Mouse (Mus musculus) adrenal gland, postnatal 4 days (tissue): ENCODE measurements around the gene Slc41a3. TPM values are rescaled to one million over a fixed set of nuclear protein-coding genes. Genes with fewer than 3 reads are reported as not detected.

Experiments
- DNase-seq, 2 experiments: peaks; one replicate each; pipeline ENCODE4 v3.0.0; 2021 to 2022; ENCODE audit warnings: low spot score in 2 of 2, mixed read lengths in 2 of 2
- microRNA-seq: library from miRNA; unstranded; fragments of <30 nt; microRNA quantifications from one replicate; pipeline ENCODE4 v1.2.0, GENCODE M21; 2021
- total RNA-seq, 2 experiments: library from RNA; stranded (reverse); gene quantifications; 2 replicates each; pipeline ENCODE4 v1.2.3; 2021

Slc41a3 gene
- total RNA-seq, 2 experiments from 2014 or later = 20.3 to 22.2 TPM

DNA sequence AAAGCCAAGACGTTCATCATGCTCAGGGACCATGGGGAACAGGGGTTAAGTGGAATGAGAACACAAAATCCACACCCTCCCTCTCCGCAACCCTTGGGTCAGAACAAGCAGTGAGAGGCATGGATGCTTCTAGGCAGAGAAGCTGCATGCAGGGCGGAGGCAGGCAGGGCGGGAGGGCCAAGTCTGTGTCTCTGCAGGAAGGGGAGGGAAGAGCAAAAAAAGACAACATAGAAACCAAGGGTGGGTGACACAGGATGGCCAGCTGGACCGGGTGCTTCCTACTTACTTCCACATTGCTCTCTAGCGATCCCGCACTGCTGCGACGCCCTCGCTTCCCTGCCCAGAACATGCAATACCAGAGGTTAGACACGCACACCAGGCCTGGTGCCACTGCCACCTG, 59.2 kb downstream of the Slc41a3 start:
- no peak for DNase-seq

DNA sequence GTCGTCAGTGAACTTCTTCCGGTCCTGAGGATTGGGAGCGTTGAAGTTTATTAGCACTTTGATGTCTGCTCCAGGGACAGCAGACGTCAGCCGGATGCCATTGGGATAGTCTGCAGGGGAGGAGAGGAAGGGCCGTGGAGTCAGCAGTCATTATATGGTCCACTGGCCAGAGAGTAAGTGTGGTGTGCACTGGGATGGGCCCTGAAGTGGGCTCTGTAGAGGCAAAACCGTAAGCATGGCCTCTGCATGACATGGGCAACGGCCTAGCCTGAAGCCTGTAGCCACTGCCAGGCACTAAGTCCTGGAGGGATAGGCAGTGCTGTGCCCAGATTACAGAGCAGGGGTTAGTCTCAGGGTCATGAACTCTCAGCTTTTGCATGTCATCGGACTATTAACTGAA, 64.2 kb downstream of the Slc41a3 start:
- no peak for DNase-seq

DNA sequence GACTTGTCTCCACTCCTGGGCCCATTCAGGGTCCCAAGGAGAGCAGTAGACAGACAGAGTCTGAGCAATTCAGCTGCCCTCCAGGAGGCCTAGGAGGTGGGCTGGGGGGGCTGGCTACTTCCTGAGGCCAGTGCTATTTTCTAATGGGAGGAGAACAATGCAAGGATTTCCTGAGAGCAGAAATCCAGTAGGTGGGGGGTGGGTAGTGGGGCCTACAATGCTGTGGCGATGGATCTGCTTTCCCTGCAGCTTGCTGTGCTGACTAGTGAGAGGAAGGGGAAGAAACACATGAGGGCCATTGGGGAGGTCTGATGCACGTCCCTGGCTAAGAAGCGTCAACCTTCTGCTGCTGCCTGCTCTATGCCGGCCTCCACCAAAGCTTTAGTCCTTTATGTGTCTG, 74.2 kb downstream of the Slc41a3 start:
- DNase-seq = no peak

DNA sequence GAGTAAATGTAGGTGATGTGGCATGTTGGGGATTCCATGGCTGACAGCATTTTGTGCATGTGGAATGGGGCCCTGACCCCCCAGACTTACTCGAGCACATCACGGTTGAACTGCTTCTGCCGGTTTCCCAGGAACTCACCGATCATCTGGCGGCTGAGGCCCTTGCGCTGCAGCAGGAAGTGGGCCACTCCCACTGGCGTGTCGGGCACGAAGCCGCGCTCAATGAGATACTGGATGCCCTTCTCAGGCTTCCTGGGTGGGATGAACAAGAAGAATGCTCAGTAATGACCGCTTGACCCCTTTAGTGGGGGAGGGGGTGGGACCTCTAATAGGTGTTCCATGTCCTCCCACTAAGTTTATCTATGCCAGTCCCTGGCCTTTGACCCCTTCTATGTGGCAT, 75.9 kb downstream of the Slc41a3 start:
- no peak for DNase-seq

DNA sequence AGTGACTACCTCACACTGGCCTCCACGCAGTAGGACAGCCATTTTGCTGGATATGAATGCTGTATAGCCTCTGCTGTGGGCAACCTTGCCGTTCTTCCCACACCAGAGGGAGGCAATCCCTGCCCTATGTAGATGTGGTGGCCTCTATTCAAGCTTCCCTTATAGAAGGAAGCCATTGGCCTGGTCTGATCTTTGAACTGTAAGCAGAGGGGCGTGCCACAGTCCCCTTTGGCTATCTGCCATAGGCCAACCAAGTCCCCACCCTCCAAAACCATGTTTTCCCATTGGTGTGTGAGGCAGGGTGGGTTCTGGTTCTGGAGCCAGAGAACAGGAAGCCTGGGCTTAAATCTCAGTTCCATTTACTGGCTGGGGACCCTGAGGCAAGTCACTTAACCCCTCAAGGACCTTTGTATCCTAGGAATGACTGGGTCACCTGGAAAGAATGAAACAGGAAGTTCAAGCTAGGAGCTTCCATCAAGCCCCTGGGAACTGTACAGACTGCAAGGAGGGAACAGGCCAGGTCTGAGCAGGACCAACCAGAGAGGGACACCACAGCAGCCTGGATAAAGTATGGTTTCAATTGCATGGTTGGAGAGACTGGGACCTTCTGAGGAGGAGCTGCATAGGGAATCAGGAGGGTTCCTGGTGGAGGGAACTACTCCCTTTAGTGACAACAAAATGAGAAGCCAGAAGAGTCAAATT, 79.5 kb downstream of the Slc41a3 start:
- DNase-seq = no peak

DNA sequence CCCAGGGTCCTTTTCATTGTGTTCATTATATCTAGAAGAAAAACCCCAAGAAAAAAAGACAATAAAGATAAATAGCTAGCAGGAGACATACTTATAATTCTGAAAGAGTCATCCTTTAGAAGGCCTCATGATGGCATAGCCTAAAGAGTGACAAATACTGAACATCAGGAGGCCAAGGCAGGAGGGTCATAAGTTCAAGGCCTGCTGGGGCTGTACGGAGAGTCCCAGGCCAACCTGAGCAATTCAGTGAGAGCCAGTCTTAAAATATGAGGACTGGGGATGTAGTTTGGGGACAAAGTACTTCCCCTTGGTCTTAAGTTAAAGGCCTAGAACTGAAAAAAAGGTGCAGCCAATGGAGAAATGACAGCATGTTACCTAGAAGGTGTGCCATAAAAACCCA, 82.3 kb downstream of the Slc41a3 start:
- DNase-seq = no peak

DNA sequence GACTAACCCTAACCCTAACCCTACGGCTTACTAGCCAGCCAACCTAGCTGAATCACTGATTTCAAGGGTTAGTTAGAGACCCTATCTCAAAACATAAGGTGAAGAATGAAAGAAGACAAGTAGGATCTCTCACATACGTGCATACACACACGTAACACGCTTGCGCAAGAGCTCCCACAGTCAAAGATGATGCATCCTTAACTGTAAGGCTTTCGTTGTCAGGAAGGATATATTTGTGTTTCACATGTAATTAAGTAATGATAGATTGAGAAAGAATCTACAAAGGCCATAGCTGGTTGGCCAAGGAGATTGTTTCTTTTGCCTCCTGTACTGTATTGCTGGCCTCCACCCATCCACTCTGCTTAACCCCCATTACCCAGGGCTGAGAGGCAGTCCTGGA, 83.5 kb downstream of the Slc41a3 start:
- DNase-seq = no peak

DNA sequence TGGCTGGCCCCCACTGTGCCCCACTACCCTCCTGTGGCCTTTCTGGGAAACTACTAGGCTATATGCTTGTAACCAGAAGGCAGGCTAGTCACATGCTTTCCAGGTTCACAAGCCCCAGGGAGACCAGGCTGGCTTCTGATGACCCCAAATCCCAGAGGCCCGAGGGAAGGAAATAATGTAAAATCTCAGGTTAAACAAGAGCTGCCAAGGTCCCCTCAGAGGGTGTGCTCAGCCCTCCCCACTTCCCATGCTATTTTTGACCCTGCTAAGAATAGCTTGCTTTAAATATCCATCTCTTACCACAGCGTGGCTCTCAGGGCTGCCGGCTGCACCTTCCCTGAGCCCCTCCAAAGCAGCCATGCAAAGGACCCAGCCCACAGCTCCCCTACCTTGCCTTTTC, 84.2 kb downstream of the Slc41a3 start:
- no peak for DNase-seq

DNA sequence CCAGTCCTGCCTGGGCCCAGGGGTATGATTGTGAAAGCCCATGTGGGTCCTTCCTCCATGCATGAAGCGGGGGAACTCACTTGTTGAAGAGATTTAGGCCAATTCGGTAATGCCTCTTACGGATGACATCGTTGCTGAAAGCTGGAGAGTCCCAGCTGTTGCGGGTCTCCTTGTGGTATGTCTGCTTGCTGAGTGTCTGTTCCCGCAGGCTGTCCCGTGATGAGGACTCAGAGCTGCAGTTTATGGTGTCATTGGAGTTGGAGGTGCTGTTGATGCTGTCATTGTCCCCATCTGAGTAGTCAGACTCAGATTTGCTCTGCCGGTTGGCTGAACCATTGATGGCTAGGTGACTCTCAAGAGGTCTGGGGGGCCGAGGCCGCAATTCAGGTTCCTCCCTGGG, 85.0 kb downstream of the Slc41a3 start:
- DNase-seq = no peak

DNA sequence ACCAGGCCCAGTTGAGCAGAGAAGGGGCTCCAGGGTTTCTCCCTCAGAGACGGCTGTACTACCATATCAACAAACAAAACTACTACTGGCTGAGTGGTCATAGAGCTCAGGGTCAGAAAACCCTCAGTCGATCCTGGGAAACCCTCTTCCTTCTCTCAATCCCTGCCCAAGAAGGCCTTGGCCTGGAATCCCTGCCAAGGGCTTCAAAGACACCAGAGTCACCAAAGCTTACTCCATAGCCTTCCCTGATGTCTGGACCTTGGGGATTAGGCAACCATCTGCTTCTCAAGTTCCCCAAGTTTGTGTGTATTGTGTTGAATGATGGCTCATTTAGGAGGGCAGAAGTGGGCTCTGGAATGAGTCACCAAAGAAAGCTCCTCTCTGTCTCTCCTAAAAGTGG, 87.4 kb downstream of the Slc41a3 start:
- DNase-seq = no peak

DNA sequence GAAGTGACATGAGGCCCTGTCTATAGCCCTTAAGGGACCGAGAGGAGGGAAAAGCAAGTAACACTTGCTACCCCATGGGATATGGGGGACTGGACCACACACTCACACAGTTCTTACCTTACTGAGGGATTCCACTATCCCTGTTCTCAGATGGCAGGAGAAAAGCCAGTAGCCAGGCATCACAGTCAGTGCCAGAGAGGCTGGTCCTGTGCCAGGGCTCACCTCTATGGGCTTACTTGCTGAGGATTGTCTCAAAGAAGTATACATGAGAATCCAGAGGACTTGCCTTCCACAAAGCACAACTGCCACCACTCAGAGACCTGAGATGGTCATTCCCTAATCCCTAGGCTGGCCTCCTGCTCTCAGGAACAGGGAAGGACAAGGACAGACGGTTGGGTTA, 87.9 kb downstream of the Slc41a3 start:
- no peak for DNase-seq

DNA sequence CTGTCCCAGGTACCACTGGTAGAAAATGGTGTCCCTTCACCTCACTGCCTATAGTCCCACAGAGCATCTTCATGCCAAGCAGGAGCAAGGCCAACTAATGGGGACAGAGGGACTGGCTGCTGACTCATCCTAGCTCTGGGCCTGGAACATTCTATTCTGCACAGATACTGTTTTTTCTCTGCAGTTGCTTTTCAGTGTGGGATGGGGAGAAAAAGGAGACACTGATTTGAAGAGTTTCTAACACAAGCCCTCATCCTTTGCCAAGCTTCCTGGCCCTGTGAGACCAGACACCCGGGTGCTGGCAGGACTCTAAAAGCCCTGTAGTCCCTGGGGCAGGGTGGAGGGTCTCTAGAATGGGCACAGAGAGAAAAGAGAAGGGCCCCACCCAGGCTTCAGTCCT, 91.2 kb downstream of the Slc41a3 start:
- DNase-seq = no peak

Small RNA genes lying within 50 kb of the gene (microRNA-seq; reads per million reads assigned to microRNA genes)
- not detected for gene Gm24816

Other genes with a start within 250 kb of the Slc41a3 start
- 10 to 100 TPM; 26.6 to 29.4 TPM for gene Zxdc, start 235.2 kb upstream of the Slc41a3 start, total RNA-seq
- gene Cfap100, start 175.9 kb upstream of the Slc41a3 start, total RNA-seq = under 1 TPM; 0.14 to 0.76 TPM
- gene Klf15, start 142.1 kb upstream of the Slc41a3 start, total RNA-seq = 10 to 100 TPM; 14.3 to 15.0 TPM
- gene Aldh1l1, start 118.3 kb upstream of the Slc41a3 start, total RNA-seq = 10 to 100 TPM; 70.6 to 81.5 TPM